In the genomic region with DNA sequence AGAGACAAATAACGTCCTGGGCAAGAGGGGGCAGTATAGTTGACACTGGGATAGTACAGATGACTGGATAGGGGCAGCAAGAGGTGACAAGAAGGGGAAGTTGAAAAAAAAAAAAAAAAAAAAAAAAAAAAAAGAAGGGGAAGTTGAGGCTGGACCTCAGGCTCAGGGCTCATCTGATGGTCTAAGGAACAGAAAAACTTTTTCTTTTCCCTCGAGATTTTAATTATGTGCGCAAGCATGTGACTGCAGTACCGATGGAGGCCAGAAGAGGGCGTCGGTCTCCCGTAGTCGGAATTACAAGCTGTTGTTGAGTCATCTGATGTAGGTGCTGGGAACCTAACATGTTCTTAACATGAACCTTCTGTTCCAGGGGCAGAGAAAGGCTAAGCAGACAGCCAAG, we compare ENCODE assay signal across 10 mouse cellular contexts. TPM values are rescaled to one million over a fixed set of nuclear protein-coding genes. Genes with fewer than 3 reads are reported as not detected.
A peak's percentile ranks its signal among the peaks of the same experiment; 100 is the strongest.
DNase-seq lines count a peak whose midpoint lies in the region; ATAC-seq and TF ChIP-seq lines count a peak whose summit lies in the region.
"Had no signal": no experiment of that assay in that cellular context is flagged by ENCODE, and none has a peak within 500 bp of the region (broad histone marks: within the 10 kb centered on the region; RNA-seq: fewer than 3 reads in every experiment).

No protein-coding gene starts in this region.

- H3K27ac ChIP-seq in cerebellum, adult 2 months (ENCODE audit: insufficient read depth, low read length), result peak overlapping the region; percentile 55; the same call in 1 of the 2 replicates
- no peak overlapping the region for H3K27ac ChIP-seq in lung, embryonic 14.5 days (ENCODE audit: low read depth)
- peak overlapping the region; percentile 74 for H3K27ac ChIP-seq in forebrain, embryonic 13.5 days
- peak overlapping the region; percentile 71; the same call in 1 of the 2 replicates for H3K27ac ChIP-seq in midbrain, embryonic 16.5 days (ENCODE audit: low read length)

- intact Hi-C loops in heart, postnatal 10 days (cut with DNase I), result no loop called here

- peaks cover 62% of the 10 kb centered on the region for H3K4me1 ChIP-seq in cerebellum, adult 2 months (ENCODE audit: control insufficient read depth, insufficient read depth, low read length)
- peaks cover 21% of the 10 kb centered on the region; the same call in 1 of the 2 replicates for H3K4me1 ChIP-seq in lung, embryonic 14.5 days (ENCODE audit: insufficient read depth)
- H3K4me1 ChIP-seq in forebrain, embryonic 13.5 days, result peaks cover 90% of the 10 kb centered on the region
- H3K4me1 ChIP-seq in midbrain, embryonic 16.5 days (ENCODE audit: control insufficient read depth, insufficient read depth, low read length), result peaks cover 52% of the 10 kb centered on the region

- DNase-seq in cerebellum, adult 2 months, result no peak
- DNase-seq in cerebellum, adult 9-10 months, result no peak
- no peak for DNase-seq in lung, embryonic 14.5 days
- no peak for DNase-seq in lung, postnatal 10 days
- no peak for DNase-seq in thymus, postnatal 4 days
- DNase-seq in heart, postnatal 10 days, result no peak
- DNase-seq: kidney, adult 11 months had no signal

- 91% methylated on average over 8 of the region's 8 CpGs for WGBS in cerebellum, adult 2 months
- 88% methylated on average over 8 of the region's 8 CpGs for WGBS in lung, embryonic 14.5 days
- WGBS in forebrain, embryonic 13.5 days, result 89% methylated on average over 8 of the region's 8 CpGs
- 85% methylated on average over 8 of the region's 8 CpGs for WGBS in midbrain, embryonic 16.5 days

- H3K27me3 ChIP-seq in cerebellum, adult 2 months (ENCODE audit: control insufficient read depth, insufficient read depth, low read length), result no peaks in the 10 kb centered on the region
- H3K27me3 ChIP-seq in lung, embryonic 14.5 days (ENCODE audit: insufficient read depth, low read length), result no peaks in the 10 kb centered on the region
- H3K27me3 ChIP-seq in forebrain, embryonic 13.5 days, result no peaks in the 10 kb centered on the region
- H3K27me3 ChIP-seq in midbrain, embryonic 16.5 days (ENCODE audit: control insufficient read depth, insufficient read depth, low read depth, low read length), result no peaks in the 10 kb centered on the region

- no peak for ATAC-seq in lung, embryonic 14.5 days (ENCODE audit: insufficient read depth)
- no peak for ATAC-seq in forebrain, embryonic 13.5 days
- ATAC-seq in midbrain, embryonic 16.5 days, result no peak

- H3K36me3 ChIP-seq in lung, embryonic 14.5 days (ENCODE audit: insufficient read depth), result no peaks in the 10 kb centered on the region
- H3K36me3 ChIP-seq in forebrain, embryonic 13.5 days (ENCODE audit: poor library complexity, severe bottlenecking), result no peaks in the 10 kb centered on the region
- no peaks in the 10 kb centered on the region for H3K36me3 ChIP-seq in midbrain, embryonic 16.5 days (ENCODE audit: control insufficient read depth, insufficient read depth, low read length)

- TF ChIP-seq CTCF in cerebellum, adult 2 months (IDR thresholded peaks at IDR 0.05; ENCODE audit: borderline replicate concordance, insufficient read depth, low read depth, low read length), result peak; percentile 63
- peak; percentile 56 for TF ChIP-seq CTCF in lung, embryonic 14.5 days (IDR thresholded peaks at IDR 0.05; ENCODE audit: low read depth)

- no peaks in the 10 kb centered on the region for H3K9me3 ChIP-seq in lung, embryonic 14.5 days (ENCODE audit: low read depth, low read length)
- no peaks in the 10 kb centered on the region for H3K9me3 ChIP-seq in forebrain, embryonic 13.5 days (replicated peaks)
- H3K9me3 ChIP-seq in midbrain, embryonic 16.5 days (replicated peaks; ENCODE audit: control insufficient read depth, low read length, poor library complexity, severe bottlenecking), result no peaks in the 10 kb centered on the region

- no peak for TF ChIP-seq POLR2A in cerebellum, adult 2 months (IDR thresholded peaks at IDR 0.05; ENCODE audit: borderline replicate concordance, insufficient read depth, low read length)

- no peak overlapping the region for H3K4me3 ChIP-seq in cerebellum, adult 2 months (replicated peaks; ENCODE audit: insufficient read depth, low read depth, low read length)
- H3K4me3 ChIP-seq in lung, embryonic 14.5 days (ENCODE audit: low read depth, low read length), result no peak overlapping the region
- no peak overlapping the region for H3K4me3 ChIP-seq in forebrain, embryonic 13.5 days
- no peak overlapping the region for H3K4me3 ChIP-seq in midbrain, embryonic 16.5 days (ENCODE audit: low read depth, low read length)

- no peak overlapping the region for H3K9ac ChIP-seq in lung, embryonic 14.5 days
- no peak overlapping the region for H3K9ac ChIP-seq in forebrain, embryonic 13.5 days
- H3K9ac ChIP-seq in midbrain, embryonic 16.5 days (ENCODE audit: low read depth, low read length), result no peak overlapping the region

- no peak overlapping the region for H3K4me2 ChIP-seq in lung, embryonic 14.5 days
- H3K4me2 ChIP-seq in forebrain, embryonic 13.5 days, result no peak overlapping the region
- no peak overlapping the region for H3K4me2 ChIP-seq in midbrain, embryonic 16.5 days (ENCODE audit: low read length)

RNA-seq across cellular contexts. Expression of a gene that starts 24.8 kb away (rescaled TPM):
- 109 and 114 TPM in 2 replicates for polyA plus RNA-seq in cerebellum, adult 2 months (2012; rRNA removed)
- 2.9 and 3.3 TPM in 2 replicates for polyA plus RNA-seq in lung, embryonic 14.5 days (2014; fragmentation: Nextera tagmentation; extraction: Ambion mirVana)
- 4.9 and 5.4 TPM in 2 replicates for polyA plus RNA-seq in forebrain, embryonic 13.5 days (2015; fragmentation: Nextera tagmentation; extraction: Ambion mirVana)
- 7.2 and 9.1 TPM in 2 replicates for polyA plus RNA-seq in midbrain, embryonic 16.5 days (2015; fragmentation: Nextera tagmentation; extraction: Ambion mirVana)
- 1 to 10 TPM; 6.3 to 7.7 TPM for total RNA-seq in heart, postnatal 10 days (2021)
- polyA plus RNA-seq: stomach, embryonic 16.5 days had no signal

Comparison
In these comparisons a context has a peak if more than half of its experiments do, and no peak if none do; other contexts are left out.
1. RNA of a gene that starts 24.8 kb away (polyA plus RNA-seq): 109 to 114 TPM in cerebellum, adult 2 months; 7.2 to 9.1 TPM in midbrain, embryonic 16.5 days, 4.9 to 5.4 TPM in forebrain, embryonic 13.5 days and 2.9 to 3.3 TPM in lung, embryonic 14.5 days; every median in the first group is over 10 times any median in the second.